Mouse (Mus musculus): ENCODE results near the gene Pptc7.

The Pptc7 gene

DNA sequence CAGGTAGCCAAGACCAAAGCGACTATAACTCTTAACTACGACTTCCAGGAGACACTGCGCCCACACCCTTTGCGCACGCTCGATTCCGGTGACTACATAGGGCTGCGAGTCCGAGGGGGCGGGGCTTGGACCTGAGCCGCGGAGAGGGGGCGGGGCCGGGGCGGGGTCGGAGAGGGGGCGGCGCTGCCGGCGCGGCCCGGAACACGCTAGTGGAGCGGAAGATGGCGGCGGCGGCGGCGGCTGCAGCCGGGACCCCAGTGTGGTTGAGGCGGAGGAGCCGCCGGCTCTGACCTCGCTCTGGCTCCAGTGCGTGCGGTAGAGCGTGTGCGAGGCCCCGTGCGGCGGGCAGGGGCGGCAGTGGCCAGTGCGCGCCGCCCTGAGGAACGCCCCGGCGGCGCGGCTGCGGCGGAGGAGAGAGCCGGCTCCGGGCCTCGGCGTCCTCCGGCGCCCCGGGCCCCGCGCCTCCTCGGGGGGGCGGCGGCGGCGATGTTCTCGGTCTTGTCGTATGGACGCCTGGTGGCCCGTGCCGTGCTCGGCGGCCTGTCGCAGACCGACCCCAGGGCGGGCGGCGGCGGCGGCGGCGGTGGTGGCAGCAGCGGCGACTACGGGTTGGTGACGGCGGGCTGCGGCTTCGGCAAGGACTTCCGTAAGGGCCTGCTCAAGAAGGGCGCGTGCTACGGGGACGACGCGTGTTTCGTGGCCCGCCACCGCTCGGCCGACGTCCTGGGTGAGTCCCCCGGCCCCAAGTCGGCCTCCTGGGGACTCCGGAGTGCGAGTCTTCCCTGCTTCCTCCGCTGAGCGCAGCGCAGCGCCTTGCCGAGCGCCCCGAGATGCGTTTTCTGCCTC, at the start of gene Pptc7:
Gene Pptc7 (plus strand): TSS at position 183 of the 846 bp plus-strand sequence.
- DNase-seq (ENCODE audit: low spot score in 2 of 2): peak; percentile 88 to 92

DNA sequence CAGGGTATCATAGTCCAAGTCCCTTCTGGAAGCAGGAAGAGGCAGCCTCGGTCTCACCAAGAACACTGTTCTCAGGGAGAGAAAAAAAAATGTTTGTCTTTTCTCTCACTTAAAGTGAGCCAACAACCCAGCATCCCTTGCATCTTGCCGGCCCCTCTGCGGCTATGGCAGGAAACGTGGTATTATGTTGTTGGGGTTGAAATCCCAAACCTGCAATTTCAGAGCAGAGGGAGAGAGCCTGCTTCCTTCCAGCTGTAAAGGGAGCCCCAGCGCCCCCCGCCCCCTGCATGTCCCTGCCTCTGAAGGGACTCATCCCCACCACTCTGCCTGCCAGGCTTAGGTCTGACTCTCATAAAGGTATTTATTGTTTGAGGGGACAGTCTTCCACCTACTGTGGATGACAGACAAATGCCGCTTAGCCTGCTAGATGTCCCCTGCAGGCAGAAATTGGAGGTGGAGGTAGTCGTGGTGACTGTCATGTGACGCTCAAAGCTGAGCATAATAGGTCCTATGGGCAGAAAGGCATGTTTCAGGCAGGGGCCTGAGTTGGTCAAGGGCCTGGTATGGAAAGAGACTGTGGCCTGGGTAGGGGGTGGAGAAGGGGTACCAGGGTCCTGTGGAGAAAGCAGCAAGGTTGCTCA, 48.8 kb upstream of the Pptc7 start:
- DNase-seq (ENCODE audit: low spot score in 2 of 2): no peak

DNA sequence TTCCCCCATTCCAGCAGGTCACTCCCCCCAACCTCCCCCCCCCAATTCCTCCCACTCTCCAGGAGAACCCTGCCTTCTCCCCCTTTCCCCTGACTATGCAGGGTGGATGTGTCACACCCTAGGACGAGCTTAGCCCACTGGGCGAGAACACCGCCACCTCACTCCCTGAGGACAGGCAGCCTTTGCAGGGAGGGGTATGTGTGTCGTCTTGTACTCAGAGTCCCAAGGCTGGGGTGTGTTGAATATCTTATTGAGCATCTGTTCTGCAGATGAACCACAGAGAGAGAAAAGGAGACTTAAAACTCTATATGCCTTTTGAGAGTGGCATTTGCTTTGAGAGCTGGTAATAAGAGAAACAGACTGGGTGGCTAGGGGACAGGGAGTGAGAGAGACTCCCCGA, 47.0 kb upstream of the Pptc7 start:
- no peak for DNase-seq (ENCODE audit: low spot score in 2 of 2)

DNA sequence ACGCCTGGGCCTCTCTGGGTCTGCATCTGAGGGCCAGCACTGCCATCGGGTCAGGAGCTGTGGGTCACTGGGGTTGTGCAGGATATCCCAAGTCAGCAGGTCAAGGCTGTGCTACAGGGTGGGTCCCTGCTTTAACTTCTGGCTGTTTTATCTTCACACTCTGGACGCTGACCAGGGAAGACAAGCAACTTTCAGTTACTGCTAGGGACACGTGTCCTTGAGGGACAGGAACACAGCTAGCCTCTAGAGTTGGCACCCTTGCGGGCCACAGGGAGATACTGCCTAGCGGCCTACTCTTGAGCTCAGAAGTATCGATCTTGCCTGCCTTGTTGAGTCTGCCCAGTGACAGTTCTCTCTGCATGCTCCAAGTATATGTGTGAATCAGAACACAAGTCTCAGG, 44.5 kb upstream of the Pptc7 start:
- DNase-seq (ENCODE audit: low spot score in 2 of 2): no peak

DNA sequence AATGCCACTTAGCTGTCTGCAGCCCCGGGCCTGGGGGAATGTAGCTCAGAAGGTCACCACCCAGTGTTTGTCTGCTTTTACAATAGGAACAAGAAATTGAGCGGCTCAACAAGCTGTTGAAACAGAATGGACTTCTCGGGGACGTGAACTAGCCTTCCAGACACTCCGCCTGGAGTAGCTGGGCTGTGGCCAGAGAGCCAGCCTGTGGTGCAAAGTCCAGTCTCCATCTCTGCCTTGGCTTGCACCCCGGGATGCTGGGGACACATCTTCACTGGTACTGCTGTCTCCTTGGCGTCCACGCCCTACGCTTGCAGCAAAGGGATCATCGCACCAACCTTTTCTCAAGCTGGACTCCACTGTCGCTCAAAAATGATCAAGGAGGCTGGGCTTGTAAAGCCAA, 43.6 kb upstream of the Pptc7 start:
- DNase-seq (ENCODE audit: low spot score in 2 of 2): no peak

DNA sequence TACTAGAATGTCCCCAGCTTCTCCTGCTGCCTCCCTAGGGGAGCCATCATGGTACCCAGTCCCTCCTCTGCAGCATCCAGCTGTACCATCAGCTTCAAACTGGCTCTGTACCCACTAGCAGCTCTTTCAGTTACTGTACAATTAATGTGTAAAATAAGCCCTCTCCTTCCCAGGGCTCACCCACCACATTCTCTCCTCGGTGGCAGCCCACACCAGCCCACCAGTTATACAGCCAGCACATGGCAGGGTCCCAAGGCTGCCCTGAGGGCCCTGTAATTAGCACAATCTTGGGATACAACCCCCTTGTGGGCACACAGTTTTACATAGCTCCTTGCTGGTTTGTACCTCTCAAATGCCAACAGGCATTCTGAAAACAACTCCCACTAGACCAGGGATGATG, 43.2 kb upstream of the Pptc7 start:
- no peak for DNase-seq (ENCODE audit: low spot score in 2 of 2)

DNA sequence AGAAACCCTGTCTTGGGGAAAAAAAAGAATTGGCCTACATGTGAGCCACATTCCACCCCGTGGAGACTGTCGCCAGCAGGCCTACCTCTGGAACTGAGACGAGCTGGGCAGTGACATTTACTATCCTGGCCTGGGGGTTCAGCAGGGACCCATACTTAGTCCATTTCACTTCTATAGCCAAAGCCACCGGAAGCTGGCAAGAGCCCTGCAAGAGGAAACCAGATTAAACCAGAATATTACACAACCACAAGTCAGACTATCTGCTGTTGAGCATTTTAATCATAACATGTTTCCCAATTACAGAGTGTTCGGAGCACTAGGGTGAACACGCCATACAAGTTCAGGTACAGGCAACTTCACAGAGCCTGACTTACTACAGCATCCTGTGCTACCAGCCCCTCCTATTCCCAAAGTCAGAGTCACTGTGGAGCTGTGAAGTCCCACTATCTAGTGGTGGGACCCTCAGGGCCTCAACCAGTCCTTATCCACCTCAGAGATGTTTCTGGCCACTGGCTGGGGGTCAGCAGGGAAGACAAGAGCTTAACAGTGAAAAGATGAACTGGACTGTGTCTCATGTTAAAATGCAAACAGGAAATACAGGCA, 41.5 kb upstream of the Pptc7 start:
- DNase-seq (ENCODE audit: low spot score in 2 of 2): no peak

DNA sequence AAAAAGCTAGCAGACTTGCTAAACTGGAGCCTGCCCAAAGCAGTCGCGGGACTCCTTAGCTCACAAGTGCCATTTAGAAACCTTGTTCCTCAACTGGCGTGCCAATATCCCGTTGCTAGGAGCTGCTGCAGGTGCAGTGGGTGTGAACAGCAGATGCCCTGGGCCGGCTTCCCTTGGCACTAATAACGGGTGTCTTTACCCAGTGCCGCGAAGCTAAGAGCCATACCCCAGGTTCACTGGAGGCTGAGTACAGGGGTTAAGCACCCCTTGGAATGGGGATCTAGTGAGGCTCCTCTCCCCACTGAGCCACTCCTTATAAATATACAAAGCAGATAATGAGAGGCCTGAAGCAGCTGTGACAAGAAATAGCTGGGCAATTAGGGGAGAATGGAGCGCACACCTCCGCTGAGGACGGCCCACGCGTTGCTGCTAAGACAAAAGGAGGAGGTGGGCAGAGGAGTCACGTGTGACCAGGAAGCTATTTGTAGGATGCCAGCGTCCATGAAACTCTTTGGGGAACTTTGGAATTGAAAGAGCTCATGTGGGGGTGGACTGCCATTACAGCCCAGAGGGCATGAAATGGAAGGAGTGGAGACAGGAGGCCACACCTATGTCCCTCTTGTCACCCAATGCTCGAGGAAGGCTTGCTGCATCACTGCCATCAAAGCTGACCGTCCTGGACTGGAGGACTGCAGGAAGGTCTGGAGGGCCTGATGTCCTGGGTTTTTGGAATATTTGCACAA, 40.2 kb upstream of the Pptc7 start:
- peak; percentile 40 to 53 for DNase-seq (ENCODE audit: low spot score in 2 of 2)

DNA sequence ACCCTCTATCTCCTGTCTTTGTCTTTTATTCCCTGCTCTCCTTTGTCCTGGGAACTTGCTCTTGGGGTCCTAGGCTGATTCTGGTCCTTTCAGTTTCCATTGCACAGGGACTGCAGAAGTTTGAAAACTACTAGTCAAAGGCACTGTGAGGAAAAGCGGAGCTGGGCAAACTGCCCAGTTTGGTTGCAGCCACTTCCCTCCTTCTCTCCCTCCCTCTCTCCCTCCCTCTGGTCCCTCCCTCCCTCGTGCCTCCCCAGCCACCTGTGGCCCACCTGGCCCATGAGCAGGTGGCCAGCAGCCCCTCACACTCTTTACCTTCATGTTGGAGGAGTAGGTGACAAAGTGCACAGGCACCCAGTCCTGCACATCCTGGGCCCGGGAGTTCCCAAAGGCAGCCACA, 39.0 kb upstream of the Pptc7 start:
- no peak for DNase-seq (ENCODE audit: low spot score in 2 of 2)

DNA sequence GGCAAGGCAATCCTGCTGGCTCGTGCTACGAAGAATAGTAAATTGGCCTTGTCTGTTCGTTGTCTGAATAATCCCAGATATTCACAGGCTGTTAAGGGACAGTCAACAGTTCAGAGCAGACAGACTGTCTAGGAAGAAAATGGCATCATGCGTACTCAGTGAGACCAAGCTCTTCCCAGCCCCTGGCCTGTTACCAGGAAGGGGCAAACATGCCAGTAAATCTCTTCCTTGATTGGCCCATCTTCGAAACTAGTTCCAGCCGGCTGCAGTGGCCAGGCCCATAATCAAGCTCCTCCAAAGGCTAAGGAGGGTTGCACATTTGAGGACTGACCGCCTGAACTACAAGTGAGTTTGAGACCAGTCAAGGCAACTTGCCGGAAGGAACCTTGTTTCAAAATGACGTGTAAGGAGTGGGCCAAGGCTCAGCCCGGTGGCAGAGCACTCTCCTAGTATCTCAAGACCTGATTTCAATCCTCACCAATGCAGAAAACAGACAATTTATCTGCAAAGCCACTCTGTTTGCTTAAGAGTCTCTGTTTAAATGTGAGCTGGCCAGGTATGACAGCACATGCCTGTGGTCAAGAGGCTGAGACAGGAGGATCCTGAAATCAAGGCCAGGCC, 37.5 kb upstream of the Pptc7 start:
- no peak for DNase-seq (ENCODE audit: low spot score in 2 of 2)

DNA sequence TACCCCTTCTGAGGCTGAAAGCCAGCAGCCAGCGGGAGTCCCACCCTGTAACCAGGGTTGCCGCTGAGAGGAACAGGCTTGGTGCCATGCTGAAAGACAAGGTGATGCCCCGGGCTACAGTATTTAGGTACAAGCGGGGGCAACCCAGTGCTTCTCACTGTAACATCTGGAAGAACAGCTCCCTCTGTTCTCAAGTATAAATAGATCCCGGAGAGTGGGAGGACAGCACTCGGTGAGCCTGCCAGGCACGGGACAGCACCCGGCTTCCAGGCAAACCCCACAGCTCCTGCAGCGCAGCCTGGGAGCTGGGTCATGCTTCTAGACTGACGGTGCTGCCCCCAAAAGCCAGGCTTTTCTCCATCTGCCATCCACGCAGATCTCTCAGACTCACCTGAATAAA, 36.6 kb upstream of the Pptc7 start:
- DNase-seq (ENCODE audit: low spot score in 2 of 2): peak; percentile 49 to 50

DNA sequence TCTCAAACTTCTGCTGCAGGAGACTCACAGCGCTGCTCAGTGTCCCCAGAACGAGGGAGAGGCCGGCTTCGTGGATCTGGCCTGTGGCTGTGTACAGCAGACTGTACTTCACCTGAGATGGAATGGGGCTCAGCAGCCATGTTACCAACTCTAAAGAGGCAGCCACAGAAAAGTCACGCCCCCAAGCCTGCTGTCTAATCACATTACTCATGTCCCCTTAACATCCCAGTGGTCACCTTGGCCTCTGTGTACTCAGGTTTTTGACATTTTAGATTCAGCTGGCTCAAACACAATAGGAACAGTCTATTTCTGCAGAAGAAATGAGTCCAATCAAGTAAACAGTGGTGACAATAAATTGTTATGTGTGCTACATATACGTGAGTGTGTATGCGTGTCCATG, 36.2 kb upstream of the Pptc7 start:
- DNase-seq (ENCODE audit: low spot score in 2 of 2): no peak

DNA sequence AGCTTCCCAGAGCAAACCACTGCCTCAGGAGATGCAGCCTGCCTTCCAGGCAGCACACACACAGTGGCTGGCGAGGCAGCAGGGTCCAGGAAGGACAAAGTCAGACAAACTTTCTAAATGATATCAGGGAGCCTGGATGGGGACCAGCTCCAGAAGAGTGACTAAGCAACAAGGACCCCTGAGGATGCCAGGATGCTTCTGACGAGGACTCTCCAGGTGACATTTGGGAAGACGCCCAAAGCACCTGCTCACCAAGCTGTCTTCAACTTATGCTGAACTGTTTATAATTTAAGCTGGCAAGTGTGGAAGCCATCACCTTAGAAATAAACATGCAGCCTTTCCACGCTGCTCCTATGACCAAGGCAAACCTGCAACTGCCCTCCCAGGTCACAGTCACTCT, 34.9 kb upstream of the Pptc7 start:
- DNase-seq (ENCODE audit: low spot score in 2 of 2): no peak

DNA sequence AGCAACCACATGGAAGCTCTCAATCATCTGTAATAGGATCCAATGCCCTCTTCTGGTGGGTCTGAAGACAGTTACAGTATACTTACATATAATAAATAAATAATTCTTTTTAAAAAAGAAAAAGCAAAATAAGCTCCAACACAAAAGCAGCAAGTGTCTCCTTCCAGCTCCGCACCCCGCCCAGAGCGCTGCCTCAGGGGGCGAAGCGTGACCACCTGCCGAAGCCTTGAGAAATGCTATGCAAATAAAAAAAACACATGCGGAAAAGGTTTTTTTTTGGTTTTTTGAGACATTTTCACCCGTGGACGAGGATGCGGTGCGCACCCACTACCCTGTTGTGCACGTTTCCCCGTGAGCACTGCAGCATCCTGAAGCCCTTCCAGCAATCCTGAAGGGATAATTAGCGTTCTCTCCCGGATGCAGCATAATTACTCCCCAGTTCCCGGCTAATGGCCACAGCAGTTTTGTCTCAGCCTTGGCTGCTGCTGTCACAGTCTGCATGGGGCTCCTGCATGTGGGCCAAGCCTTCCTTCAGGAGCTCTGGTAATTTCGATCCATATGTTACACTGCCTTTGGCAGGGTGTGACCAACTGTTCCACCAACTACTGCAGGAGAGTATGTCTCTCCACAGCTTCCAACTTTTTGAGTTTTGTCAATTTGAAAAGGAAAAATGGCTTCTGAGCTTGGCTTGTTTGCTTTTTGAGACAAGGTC, 32.1 kb upstream of the Pptc7 start:
- no peak for DNase-seq (ENCODE audit: low spot score in 2 of 2)

DNA sequence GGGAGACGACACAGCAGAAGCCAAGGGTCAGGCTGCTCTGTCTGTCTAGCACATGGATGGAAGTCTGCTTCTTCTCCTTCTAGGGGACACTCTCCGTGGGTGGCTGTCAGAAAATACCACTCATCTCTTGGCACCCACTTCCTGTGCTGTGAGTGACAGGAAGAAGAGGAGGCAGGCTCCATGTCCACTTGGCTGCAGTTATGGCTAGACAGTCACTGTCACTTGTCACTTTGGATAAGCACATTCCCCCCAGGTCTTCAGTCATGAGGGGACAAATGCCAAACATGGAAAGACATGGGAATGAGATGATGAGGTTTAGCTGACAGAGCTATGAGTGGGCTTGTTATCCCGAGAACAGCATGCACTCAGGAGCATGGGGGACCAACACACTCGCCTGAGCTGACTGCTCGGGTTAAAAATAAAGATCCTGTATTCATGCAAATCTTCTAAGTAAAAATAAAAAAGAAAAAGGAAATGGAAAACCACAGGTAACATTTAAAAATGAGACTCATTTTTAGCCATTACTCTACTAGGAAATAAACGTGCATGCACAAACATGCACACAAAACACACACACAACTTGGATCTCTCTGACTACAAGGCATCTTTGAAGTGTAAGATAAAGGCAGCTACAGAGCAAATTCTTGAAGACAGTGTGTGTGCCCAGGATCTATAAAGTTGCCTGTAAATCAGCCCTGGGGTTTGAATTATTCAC, 26.0 kb upstream of the Pptc7 start:
- no peak for DNase-seq (ENCODE audit: low spot score in 2 of 2)

DNA sequence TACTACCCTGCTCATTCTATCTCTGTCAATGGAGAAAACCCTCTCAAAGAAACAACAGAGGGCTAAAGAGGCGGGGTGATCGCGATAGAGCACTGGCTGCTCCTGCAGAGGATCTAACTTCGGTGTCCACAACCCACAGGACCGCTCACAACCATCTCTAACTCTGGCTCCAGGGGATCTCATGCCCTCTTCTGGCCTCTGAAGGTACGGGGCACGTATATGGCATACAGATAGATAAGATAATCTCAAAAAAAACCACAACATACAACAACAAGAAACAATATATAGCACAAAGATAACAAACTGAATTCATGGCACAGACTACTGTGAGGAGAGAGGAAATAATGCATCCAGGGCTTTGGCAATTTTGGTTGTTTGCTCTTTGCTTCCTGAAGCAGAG, 22.1 kb upstream of the Pptc7 start:
- DNase-seq (ENCODE audit: low spot score in 2 of 2): no peak

DNA sequence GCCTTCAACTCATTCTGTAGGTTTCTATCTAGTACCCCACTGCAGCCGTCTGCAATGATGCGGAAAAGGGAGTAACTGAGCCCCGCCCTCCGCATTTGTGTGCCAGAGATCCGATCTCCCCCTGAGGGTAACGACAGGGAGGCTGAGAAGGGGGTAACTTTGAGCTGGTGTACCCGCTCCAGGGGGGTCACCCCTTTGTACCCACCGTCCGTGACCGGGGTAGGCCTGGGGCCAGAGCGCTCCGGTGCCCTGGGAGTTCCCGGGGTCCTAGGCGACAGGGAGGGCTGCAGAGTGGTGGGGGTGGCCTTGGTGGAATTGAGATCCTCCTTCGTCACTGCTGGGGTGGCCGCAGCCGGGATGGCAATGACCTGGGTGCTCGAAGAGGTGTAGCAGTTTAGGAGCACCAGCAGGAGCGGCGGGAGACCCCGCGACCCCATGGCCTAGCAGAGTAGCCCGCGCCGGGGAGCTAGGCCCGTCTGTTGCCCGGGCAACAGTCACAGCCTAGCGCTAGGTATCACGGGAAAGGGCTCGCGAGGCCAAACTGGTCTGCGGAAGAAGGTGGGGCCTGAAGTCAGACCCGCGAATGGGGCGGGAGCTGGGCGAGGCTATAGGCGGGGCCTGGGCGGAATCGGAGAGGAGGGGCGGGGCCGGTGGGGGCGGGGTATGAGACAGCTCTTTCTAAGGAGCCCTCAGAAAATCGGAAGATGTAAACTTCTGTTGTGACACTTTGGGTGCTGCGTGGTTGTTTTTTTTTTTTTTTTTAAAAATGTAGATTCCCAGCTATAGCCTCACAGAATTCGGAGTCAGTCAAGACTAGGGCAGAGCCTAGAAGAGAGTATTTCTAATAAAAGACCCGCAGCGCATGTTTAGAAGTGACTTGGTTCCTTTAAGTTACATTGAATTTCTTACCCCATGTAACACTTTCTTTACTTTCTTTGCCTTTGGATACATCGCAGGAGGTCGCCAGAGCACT, 19.9 kb upstream of the Pptc7 start, which contains the start of gene Tctn1:
Gene Tctn1 (minus strand): TSS at position 528 of the 973 bp plus-strand sequence.
- DNase-seq (ENCODE audit: low spot score in 2 of 2): peak; percentile 79

DNA sequence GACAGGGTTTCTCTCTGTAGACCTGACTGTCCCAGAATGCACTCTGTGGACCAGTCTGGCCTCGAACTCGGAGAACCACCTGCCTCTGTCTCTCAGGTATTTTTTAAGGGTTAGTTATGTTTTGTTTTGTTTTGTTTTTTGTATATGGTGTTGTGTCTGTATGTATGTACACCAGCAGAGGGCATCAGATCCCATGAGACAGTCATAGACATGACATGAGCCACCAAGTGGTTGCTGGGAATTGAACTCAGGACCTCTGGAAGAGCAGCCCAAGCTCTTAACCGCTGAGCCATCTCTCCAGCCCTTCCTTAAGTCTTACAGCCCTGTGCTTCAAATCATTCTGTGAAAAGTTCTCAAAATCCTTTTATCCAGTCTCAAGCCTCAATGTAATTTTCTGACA, 19.0 kb upstream of the Pptc7 start:
- no peak for DNase-seq (ENCODE audit: low spot score in 2 of 2)

DNA sequence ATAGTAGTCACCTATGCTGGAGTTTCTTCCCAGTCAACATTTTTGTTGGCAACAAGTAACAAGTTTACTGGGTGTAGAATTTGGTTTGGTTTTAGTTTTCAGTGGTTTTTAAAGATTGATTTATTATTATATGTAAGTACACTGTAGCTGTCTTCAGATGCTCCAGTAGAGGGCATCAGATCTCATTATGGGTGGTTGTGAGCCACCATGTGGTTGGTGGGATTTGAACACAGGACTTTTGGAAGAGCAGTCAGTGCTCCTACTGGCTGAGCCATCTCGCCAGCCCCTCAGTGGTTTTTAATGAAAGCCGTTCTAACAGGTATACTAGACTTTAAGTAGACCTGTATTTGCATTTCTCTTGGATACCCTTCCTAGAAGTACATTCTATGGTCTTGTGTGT, 18.2 kb upstream of the Pptc7 start:
- DNase-seq (ENCODE audit: low spot score in 2 of 2): no peak

All from right cerebral cortex, adult 2 months (tissue).